Mouse (Mus musculus): ENCODE measurements around the gene Armh4. TPM values are rescaled to one million over a fixed set of nuclear protein-coding genes. Genes with fewer than 3 reads are reported as not detected.

The Armh4 gene
- total RNA-seq (2023) = not detected

DNA sequence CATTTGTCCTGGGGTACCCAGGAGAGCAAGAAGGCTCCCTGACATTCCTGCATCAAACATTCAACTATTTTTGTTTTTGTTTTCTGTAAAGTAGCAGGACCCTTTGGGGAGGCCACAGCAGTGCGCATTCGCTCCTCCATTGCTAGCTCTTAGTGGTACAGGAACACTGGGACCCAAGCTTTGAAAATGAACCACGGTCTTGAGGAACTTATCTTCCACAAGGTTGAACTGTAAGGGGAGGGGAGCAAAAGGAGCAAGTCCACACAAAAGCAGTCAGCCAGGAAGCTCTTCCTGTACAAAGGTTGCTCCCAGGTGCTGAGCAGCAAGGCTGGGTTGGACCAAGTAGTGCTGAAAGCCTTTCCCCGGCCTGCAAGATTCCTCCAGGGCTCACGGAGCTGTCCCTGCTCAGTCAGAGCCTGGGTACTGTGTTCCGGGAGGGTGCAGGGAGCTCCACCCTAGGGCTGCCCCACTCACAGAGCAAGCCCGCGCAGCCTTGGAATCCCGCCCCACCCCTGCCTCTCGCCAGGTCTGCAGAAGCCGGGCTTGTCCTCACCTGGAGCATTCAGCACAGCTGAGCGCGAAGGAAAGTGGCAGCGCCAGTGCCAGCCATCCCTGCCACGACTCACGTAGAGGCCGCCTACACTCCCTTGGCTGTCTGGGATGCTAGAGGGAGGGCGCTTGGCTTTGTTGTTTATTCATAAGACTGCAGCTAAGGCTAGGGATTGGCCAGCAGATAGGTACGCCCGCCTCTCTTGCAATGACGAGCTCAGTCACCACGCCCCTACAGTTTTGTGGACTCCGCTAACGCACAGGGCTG, at the start of gene Armh4:
TSS of gene Armh4 (minus strand) at position 669 of the 817 bp plus-strand sequence.

Other genes with a start within 250 kb of the Armh4 start
- gene Olfr722, start 118.6 kb upstream of the Armh4 start, total RNA-seq (2023) = not detected
- not detected for gene Olfr723, start 148.4 kb upstream of the Armh4 start, total RNA-seq (2023)
- gene Olfr724, start 179.9 kb upstream of the Armh4 start, total RNA-seq (2023) = not detected

Data from CD4-positive naive resting alpha-beta T cell, adult 57 days (primary cell).